Mouse (Mus musculus) heart, embryonic 14.5 days (tissue): ENCODE results near the gene Dab2. TPM values are rescaled to one million over a fixed set of nuclear protein-coding genes. Genes with fewer than 3 reads are reported as not detected.

ENCODE experiments used
- ATAC-seq: fragments of 200-750 bp; cut with Nextera tagmentation; 2 replicates; pipeline ENCODE4 v1.8.0; 2017; ENCODE audit warnings: low read depth, moderate TSS enrichment; ENCODE audit not compliant: insufficient number of reproducible peaks, insufficient read depth, low FRiP score
- H3K27ac ChIP-seq, 2 experiments: fragments of 200-500 bp in 1 of 2; fragments of 300-500 bp in 1 of 2; sonication (generic) in 1 of 2; replicated peaks in 1 of 2; 2 replicates each; pipeline ENCODE4 v1.5.1; 2012 to 2014; ENCODE audit warnings: low read depth in 2 of 2, low read length in 2 of 2, control low read depth in 1 of 2, mild to moderate bottlenecking in 1 of 2, mixed read lengths in 1 of 2; ENCODE audit not compliant: control insufficient read depth in 1 of 2, insufficient read depth in 1 of 2
- H3K27me3 ChIP-seq: fragments of 300-500 bp; sonication (generic); 2 replicates; pipeline ENCODE4 v1.6.1; 2014; ENCODE audit warnings: mild to moderate bottlenecking, low read length, control low read depth; ENCODE audit not compliant: control insufficient read depth, insufficient read depth
- H3K36me3 ChIP-seq: fragments of 300-500 bp; sonication (generic); 2 replicates; pipeline ENCODE4 v1.6.1; 2014; ENCODE audit warnings: mild to moderate bottlenecking, control low read depth, low read length, mixed read lengths; ENCODE audit not compliant: control insufficient read depth, insufficient read depth
- H3K4me1 ChIP-seq, 2 experiments: fragments of 200-500 bp in 1 of 2; fragments of 300-500 bp in 1 of 2; sonication (generic) in 1 of 2; 2 replicates each; pipeline ENCODE4 v1.6.1; 2012 to 2014; ENCODE audit warnings: low read length in 2 of 2, control low read depth in 1 of 2, mixed read lengths in 1 of 2; ENCODE audit not compliant: control insufficient read depth in 2 of 2, insufficient read depth in 2 of 2
- H3K4me2 ChIP-seq: fragments of 300-500 bp; sonication (generic); 2 replicates; pipeline ENCODE4 v1.6.1; 2014; ENCODE audit warnings: mild to moderate bottlenecking, low read length
- H3K4me3 ChIP-seq, 2 experiments: fragments of 200-500 bp in 1 of 2; fragments of 300-500 bp in 1 of 2; sonication (generic) in 1 of 2; 2 replicates each; pipeline ENCODE4 v1.5.1; 2012 to 2014; ENCODE audit warnings: low read length in 2 of 2, mild to moderate bottlenecking in 2 of 2, control low read depth in 1 of 2, low read depth in 1 of 2, moderate library complexity in 1 of 2; ENCODE audit not compliant: control insufficient read depth in 1 of 2, insufficient read depth in 1 of 2
- H3K9ac ChIP-seq: fragments of 300-500 bp; sonication (generic); 2 replicates; pipeline ENCODE4 v1.6.1; 2014; ENCODE audit warnings: mild to moderate bottlenecking, low read length
- H3K9me3 ChIP-seq: fragments of 300-500 bp; sonication (generic); 2 replicates; pipeline ENCODE4 v1.6.1; 2016; ENCODE audit warnings: low read length, control low read depth; ENCODE audit not compliant: control insufficient read depth
- WGBS: fragments of 180-500 bp; shearing (Covaris S2); extraction: QIAGEN DNeasy Blood & Tissue Kit; methylation state at CpG from one replicate; pipeline ENCODE4 v1.1.7; 2014; 5-methylcytosine and 5-hydroxymethylcytosine counted together
- polyA plus RNA-seq: library from polyadenylated mRNA; unstranded; fragments of >200 nt; fragmentation: Nextera tagmentation; extraction: Ambion mirVana; gene quantifications from 2 replicates; pipeline ENCODE4 v1.2.1, GENCODE M21; 2014

The Dab2 gene
- polyA plus RNA-seq, 1 experiment from 2014 or later = 36.4 TPM

GRCm38 (mm10) chr15:6325443-6325842 lies 25.9 kb downstream of the Dab2 start:
- Histone ChIP-seq H3K9me3 (no peaks in the 10 kb centered on the region), H3K4me2 (no peak overlapping the region), H3K4me1 (0 out of 4 replicates have a peak, but pooled peaks cover 0 to 2% of the 10 kb centered on the region in 2 experiments), H3K27ac (no peak overlapping the region), H3K36me3 (no peaks in the 10 kb centered on the region), H3K27me3 (no peaks in the 10 kb centered on the region), H3K9ac (no peak overlapping the region), H3K4me3 (no peak overlapping the region)
- ATAC-seq = no peak
- WGBS = 78% methylated on average over 4 of the region's 4 CpGs

GRCm38 (mm10) chr15:6326011-6326410 lies 26.4 kb downstream of the Dab2 start:
- 0 out of 4 replicates have a peak, but pooled peaks cover 0 to 2% of the 10 kb centered on the region in 2 experiments for H3K4me1 ChIP-seq
- no peaks in the 10 kb centered on the region for H3K36me3 ChIP-seq
- no peak for ATAC-seq
- H3K4me2 ChIP-seq = no peak overlapping the region
- H3K27me3 ChIP-seq = no peaks in the 10 kb centered on the region
- H3K9ac ChIP-seq = no peak overlapping the region
- H3K9me3 ChIP-seq = no peaks in the 10 kb centered on the region
- no peak overlapping the region for H3K27ac ChIP-seq
- 65% methylated on average over 4 of the region's 4 CpGs for WGBS
- H3K4me3 ChIP-seq = no peak overlapping the region

- H3K4me1 ChIP-seq = no peaks in the 10 kb centered on the region
- WGBS = 30% methylated on average over 2 of the region's 2 CpGs
- H3K27ac ChIP-seq = no peak overlapping the region
- 0 out of 2 replicates have a peak, but pooled peaks have one; percentile 26 for ATAC-seq
- H3K27me3 ChIP-seq = no peaks in the 10 kb centered on the region
- H3K4me2 ChIP-seq = no peak overlapping the region
- H3K9me3 ChIP-seq = no peaks in the 10 kb centered on the region
- H3K9ac ChIP-seq = no peak overlapping the region
- no peak overlapping the region for H3K4me3 ChIP-seq
- no peaks in the 10 kb centered on the region for H3K36me3 ChIP-seq
These were observed 31.8 kb downstream of the Dab2 start for GRCm38 (mm10) chr15:6331380-6331779.

- Histone ChIP-seq H3K9ac (no peak overlapping the region), H3K27ac (no peak overlapping the region)
- WGBS = 59% methylated on average over 1 of the region's 1 CpGs
These were observed 35.1 kb downstream of the Dab2 start for GRCm38 (mm10) chr15:6334664-6335206.

GRCm38 (mm10) chr15:6339767-6340166 lies 40.2 kb downstream of the Dab2 start:
- no peak for ATAC-seq

More at GRCm38 (mm10) chr15:6334664-6335206, 35.1 kb downstream of the Dab2 start:
- H3K9me3 ChIP-seq = no peaks in the 10 kb centered on the region
- no peak for ATAC-seq
- no peaks in the 10 kb centered on the region for H3K36me3 ChIP-seq
- no peak overlapping the region for H3K4me3 ChIP-seq
- no peaks in the 10 kb centered on the region for H3K4me1 ChIP-seq
- H3K27me3 ChIP-seq = no peaks in the 10 kb centered on the region
- H3K4me2 ChIP-seq = no peak overlapping the region

GRCm38 (mm10) chr15:6340347-6340746 lies 40.8 kb downstream of the Dab2 start:
- Histone ChIP-seq H3K27me3 (no peaks in the 10 kb centered on the region), H3K27ac (no peak overlapping the region), H3K4me2 (no peak overlapping the region), H3K4me3 (no peak overlapping the region), H3K36me3 (no peaks in the 10 kb centered on the region), H3K4me1 (peaks cover 0 to 2% of the 10 kb centered on the region in 2 experiments; a peak in 1 of 4 replicates), H3K9ac (no peak overlapping the region), H3K9me3 (no peaks in the 10 kb centered on the region)
- no peak for ATAC-seq
- WGBS = 62% methylated on average over 6 of the region's 6 CpGs

More at GRCm38 (mm10) chr15:6339767-6340166, 40.2 kb downstream of the Dab2 start:
- WGBS = 83% methylated on average over 5 of the region's 5 CpGs
- no peak overlapping the region for H3K4me2 ChIP-seq
- H3K4me1 ChIP-seq = peaks cover 0 to 2% of the 10 kb centered on the region in 2 experiments; a peak in 1 of 4 replicates
- no peaks in the 10 kb centered on the region for H3K36me3 ChIP-seq
- H3K4me3 ChIP-seq = no peak overlapping the region
- H3K9ac ChIP-seq = no peak overlapping the region
- no peaks in the 10 kb centered on the region for H3K9me3 ChIP-seq
- H3K27ac ChIP-seq = no peak overlapping the region
- no peaks in the 10 kb centered on the region for H3K27me3 ChIP-seq

- no peak for ATAC-seq
- H3K4me1 ChIP-seq = peaks cover 0 to 2% of the 10 kb centered on the region in 2 experiments; a peak in 1 of 4 replicates
- H3K27me3 ChIP-seq = no peaks in the 10 kb centered on the region
- no peak overlapping the region for H3K27ac ChIP-seq
- no peaks in the 10 kb centered on the region for H3K36me3 ChIP-seq
- H3K9ac ChIP-seq = no peak overlapping the region
- no peak overlapping the region for H3K4me3 ChIP-seq
- no peaks in the 10 kb centered on the region for H3K9me3 ChIP-seq
- 73% methylated on average over 6 of the region's 6 CpGs for WGBS
- no peak overlapping the region for H3K4me2 ChIP-seq
These were observed 41.8 kb downstream of the Dab2 start for GRCm38 (mm10) chr15:6341427-6341826.

GRCm38 (mm10) chr15:6353901-6354300 lies 54.3 kb downstream of the Dab2 start:
- Histone ChIP-seq H3K4me2 (no peak overlapping the region), H3K27ac (no peak overlapping the region), H3K4me3 (no peak overlapping the region), H3K9ac (no peak overlapping the region), H3K27me3 (no peaks in the 10 kb centered on the region), H3K36me3 (no peaks in the 10 kb centered on the region), H3K4me1 (no peaks in the 10 kb centered on the region), H3K9me3 (no peaks in the 10 kb centered on the region)
- no peak for ATAC-seq
- 87% methylated on average over 3 of the region's 3 CpGs for WGBS
